Mouse (Mus musculus): Measurements from ENCODE around the gene Sync.

The Sync gene

GRCm38 (mm10) chr4:129320876-129321275 is 33.5 kb downstream of the Sync start:
- ChIA-PET POLR2A (interaction anchor here in 2 of 4 experiments (0.6 to 24.2 kb wide), 4 partner anchors 8 to 102 kb away, joined by 3 to 320 read pairs (median 4); partner anchors contain the start of gene Sync (in 1 of the 2)), CTCF (interaction anchor here in 1 of 4 experiments (0.6 kb wide), 1 partner anchor 19 kb away, joined by 3 read pairs; no protein-coding TSS in a partner anchor)

- ChIA-PET CTCF (interaction anchor here in 1 of 4 experiments (0.6 kb wide), 1 partner anchor 48 kb away, joined by 4 read pairs; no protein-coding TSS in a partner anchor), POLR2A (interaction anchor here in 1 of 4 experiments (0.6 to 1.0 kb wide), 2 partner anchors 9 to 27 kb away, joined by 3 to 8 read pairs; no protein-coding TSS in a partner anchor)
Measured at GRCm38 (mm10) chr4:129322042-129322441, 34.6 kb downstream of the Sync start.

GRCm38 (mm10) chr4:129323491-129323890 is 36.1 kb downstream of the Sync start:
- ChIA-PET CTCF (interaction anchor here in 1 of 4 experiments (0.6 kb wide), 1 partner anchor 307 kb away, joined by 3 read pairs; no protein-coding TSS in a partner anchor), POLR2A (interaction anchor here in 2 of 4 experiments (0.6 to 1.7 kb wide), 6 partner anchors 9 to 127 kb away, joined by 3 to 4 read pairs (median 3); no protein-coding TSS in a partner anchor)

DNA sequence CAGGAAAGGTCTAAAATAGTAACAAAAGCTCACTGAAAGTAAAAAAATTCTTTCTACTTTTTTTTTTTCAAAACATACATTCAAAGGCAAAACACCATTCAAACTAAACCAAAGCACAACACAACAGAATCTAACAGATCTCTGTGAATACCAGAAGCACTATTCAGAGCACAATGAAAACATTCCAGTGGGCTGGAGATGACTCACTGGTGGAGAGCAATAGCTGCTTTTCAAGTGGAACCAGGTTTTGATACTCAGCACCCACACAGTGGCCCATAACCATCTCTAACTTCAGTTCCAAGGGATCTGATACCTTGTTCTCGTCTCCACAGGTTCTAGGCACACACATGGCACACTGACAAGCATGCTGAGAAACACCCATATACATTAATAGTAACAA is 37.3 kb downstream of the Sync start:
- CTCF ChIA-PET = no interaction called here
- POLR2A ChIA-PET = interaction anchor here in 2 of 4 experiments (1.0 to 1.7 kb wide), 5 partner anchors 10 to 18 kb away, joined by 3 to 5 read pairs (median 3); partner anchors contain the start of gene Rbbp4 (in 1 of the 2)

DNA sequence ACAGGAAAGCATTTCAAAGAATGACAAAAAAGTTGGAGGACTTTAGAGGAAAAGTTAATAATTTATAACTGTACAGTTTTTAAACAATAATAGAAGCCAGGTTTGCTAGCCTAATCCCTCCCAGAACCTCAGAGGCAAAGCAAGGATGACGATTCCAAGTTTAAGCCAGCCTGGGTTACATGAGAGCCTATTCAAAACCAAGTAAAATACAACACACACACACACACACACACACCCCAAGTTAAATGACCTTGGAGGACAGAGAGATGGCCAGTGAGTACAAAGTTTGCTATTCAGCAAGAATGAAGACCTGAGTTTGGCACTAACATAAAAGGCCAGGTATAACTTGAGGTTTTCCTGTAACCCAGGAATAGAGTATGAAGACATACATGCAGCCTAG is 38.8 kb downstream of the Sync start:
- ChIA-PET POLR2A (interaction anchor here (0.6 to 1.4 kb wide), 10 partner anchors 8 to 136 kb away, joined by 3 to 6 read pairs (median 4); partner anchors contain the start of gene Rbbp4 (in 2 of the 4)), CTCF (interaction anchor here in 2 of 4 experiments (0.7 kb wide), 2 partner anchors 17 to 52 kb away, joined by 3 to 4 read pairs; no protein-coding TSS in a partner anchor)

GRCm38 (mm10) chr4:129332846-129333245 is 45.4 kb downstream of the Sync start:
- POLR2A ChIA-PET = interaction anchor here in 2 of 4 experiments (0.7 to 7.0 kb wide), 12 partner anchors 9 to 220 kb away, joined by 3 to 35 read pairs (median 7); partner anchors contain the start of gene Bsdc1 (in 2 of the 2)
- CTCF ChIA-PET = no interaction called here

DNA sequence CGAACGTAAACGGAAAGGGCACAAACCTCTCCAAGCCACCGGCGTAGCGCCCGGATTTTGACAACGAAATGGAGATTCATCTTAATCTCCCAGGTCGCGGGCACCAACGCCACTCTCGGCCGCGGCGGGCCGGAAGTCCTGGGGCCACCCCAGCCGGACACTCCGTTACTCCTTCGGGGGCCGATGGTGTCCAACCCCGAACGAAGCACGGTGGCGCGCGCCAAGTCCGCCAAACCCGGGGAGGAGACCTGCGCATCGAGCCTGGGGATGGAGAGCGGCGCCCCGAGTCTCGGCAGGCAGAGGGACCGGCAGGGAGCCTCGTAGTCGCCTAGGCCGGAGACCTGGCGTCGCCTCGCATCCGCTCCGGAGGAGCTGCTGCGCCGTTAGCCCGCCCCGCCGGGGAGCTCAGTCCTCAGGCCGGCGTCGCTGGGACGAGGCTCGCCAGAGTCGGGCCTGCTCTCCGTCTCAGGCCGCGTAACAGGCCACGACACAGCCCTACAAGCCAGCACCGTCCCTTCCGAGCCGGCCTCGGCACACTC is 47.3 kb downstream of the Sync start:
- CTCF ChIA-PET = interaction anchor here in 2 of 4 experiments (0.7 to 0.8 kb wide), 2 partner anchors 104 to 1428 kb away, joined by 3 read pairs; no protein-coding TSS in a partner anchor
- POLR2A ChIA-PET = interaction anchor here in 2 of 4 experiments (0.6 to 7.0 kb wide), 36 partner anchors 9 to 274 kb away, joined by 3 to 35 read pairs (median 4); partner anchors contain the start of genes Bsdc1 (in 2 of the 2), S100pbp (in 1 of the 2) and Yars (in 1 of the 2)

DNA sequence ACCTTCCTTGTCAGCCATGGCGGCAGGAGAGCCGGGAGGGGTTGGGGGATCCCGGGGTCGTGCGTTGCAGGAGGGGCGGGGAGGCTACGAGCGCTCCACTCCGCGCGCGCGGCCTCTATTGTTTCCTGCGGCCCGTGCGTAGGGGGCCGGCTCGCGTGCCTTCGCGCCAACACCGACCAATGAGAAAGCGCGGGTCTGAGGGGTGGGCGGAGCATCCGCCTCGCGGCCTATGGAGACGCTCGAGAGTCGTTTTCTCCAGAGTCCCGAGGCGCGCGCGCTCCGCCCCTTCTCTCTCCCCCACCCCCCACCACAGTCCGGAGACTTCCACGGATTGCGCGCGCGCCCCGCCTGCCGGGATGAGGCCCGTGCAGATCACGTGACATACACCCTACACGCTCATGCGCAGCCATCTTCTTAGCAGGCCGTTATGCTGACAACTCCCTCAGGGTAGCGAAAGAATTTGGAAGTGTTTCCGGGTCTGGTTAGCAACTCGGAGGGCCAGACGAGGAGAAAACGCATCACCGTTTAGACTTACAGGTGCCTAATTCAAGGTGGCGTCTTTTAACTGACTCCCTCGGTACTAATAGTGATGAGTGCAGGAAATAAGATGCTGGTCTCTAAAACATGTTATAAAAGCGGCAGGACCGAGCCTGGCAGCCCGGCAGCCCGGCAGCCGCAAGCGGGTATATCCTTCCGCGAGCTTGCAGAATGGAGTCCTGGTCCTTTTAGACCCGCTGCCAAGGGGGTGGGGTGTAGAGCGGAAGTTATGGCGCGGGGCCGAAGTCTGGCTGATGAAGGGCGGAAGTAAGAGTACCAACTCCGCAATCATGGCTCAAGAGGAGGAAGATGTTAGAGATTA is 48.0 kb downstream of the Sync start, which contains the start of the genes Rbbp4 and Zbtb8os:
Gene Rbbp4 (minus strand): TSS at position 155 of the 859 bp plus-strand sequence.
Gene Zbtb8os (plus strand): TSS at position 480 of the 859 bp plus-strand sequence.
- ChIA-PET CTCF (interaction anchor here in 2 of 4 experiments (0.7 to 0.8 kb wide), 2 partner anchors 105 to 1429 kb away, joined by 3 read pairs; no protein-coding TSS in a partner anchor), POLR2A (interaction anchor here in 3 of 4 experiments (0.6 to 7.0 kb wide), 33 partner anchors 8 to 273 kb away, joined by 3 to 35 read pairs (median 4); partner anchors contain the start of gene Bsdc1 (in 3 of the 3))

DNA sequence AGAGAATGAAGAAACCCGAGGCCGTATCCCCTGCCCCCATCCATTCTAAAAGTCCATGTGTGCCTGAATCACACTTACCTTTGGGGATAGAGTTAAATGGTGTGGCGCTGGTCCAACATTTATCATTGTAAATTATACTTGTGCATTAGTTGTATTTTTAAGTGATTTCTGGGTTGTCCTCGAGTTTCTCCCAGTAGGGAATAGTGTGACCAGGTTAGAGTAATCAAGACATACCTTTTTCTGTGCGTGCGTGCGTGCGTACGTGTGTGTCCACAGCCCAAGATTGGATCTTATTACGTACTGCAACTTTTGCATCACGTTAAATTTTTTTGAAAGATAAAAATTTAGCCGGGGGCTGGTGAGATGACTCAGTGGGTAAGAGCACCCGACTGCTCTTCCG is 48.9 kb downstream of the Sync start:
- ChIA-PET POLR2A (interaction anchor here (1.0 to 7.0 kb wide), 13 partner anchors 9 to 125 kb away, joined by 3 to 35 read pairs (median 4); partner anchors contain the start of gene Bsdc1 (in 1 of the 4)), CTCF (interaction anchor here in 1 of 4 experiments (0.6 kb wide), 1 partner anchor 1487 kb away, joined by 3 read pairs; no protein-coding TSS in a partner anchor)

- ChIA-PET CTCF (interaction anchor here in 3 of 4 experiments (0.6 to 0.7 kb wide), 3 partner anchors 19 to 553 kb away, joined by 3 to 4 read pairs (median 3); no protein-coding TSS in a partner anchor), POLR2A (interaction anchor here in 2 of 4 experiments (0.6 kb wide), 2 partner anchors 114 to 215 kb away, joined by 3 to 4 read pairs; no protein-coding TSS in a partner anchor)
Measured at GRCm38 (mm10) chr4:129339743-129340142, 52.3 kb downstream of the Sync start.

- CTCF ChIA-PET = interaction anchor here in 2 of 4 experiments (0.5 to 1.5 kb wide), 4 partner anchors 114 to 530 kb away, joined by 3 to 6 read pairs (median 4); partner anchors contain the start of gene Bsdc1 (in 1 of the 2)
- POLR2A ChIA-PET = interaction anchor here in 3 of 4 experiments (0.6 to 1.4 kb wide), 6 partner anchors 9 to 309 kb away, joined by 3 to 5 read pairs (median 3); no protein-coding TSS in a partner anchor
Measured at GRCm38 (mm10) chr4:129341888-129342287, 54.5 kb downstream of the Sync start.

DNA sequence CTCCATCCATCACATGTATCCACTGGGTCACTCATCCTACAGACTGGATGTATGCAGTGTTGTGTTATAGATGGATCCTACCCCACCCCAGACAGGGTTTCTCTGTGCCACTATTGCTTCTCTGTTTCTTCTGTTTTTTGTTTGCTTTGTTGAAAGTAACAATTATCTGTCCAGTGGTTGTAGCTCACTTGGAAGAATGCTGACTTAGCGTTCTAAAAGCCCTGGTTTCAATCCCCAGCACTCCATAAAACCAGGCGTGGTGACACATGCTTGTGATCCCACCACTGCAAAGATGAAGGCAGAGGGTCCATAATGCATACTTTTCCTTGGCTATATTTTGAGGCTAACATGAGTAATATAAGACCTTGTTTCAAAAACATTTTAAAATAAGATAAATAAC is 55.3 kb downstream of the Sync start:
- POLR2A ChIA-PET = interaction anchor here in 3 of 4 experiments (0.7 to 1.4 kb wide), 6 partner anchors 8 to 178 kb away, joined by 3 to 5 read pairs (median 3); no protein-coding TSS in a partner anchor
- CTCF ChIA-PET = interaction anchor here in 3 of 4 experiments (0.6 to 1.5 kb wide), 3 partner anchors 113 to 228 kb away, joined by 3 to 4 read pairs (median 3); partner anchors contain the start of gene Bsdc1 (in 1 of the 3)

DNA sequence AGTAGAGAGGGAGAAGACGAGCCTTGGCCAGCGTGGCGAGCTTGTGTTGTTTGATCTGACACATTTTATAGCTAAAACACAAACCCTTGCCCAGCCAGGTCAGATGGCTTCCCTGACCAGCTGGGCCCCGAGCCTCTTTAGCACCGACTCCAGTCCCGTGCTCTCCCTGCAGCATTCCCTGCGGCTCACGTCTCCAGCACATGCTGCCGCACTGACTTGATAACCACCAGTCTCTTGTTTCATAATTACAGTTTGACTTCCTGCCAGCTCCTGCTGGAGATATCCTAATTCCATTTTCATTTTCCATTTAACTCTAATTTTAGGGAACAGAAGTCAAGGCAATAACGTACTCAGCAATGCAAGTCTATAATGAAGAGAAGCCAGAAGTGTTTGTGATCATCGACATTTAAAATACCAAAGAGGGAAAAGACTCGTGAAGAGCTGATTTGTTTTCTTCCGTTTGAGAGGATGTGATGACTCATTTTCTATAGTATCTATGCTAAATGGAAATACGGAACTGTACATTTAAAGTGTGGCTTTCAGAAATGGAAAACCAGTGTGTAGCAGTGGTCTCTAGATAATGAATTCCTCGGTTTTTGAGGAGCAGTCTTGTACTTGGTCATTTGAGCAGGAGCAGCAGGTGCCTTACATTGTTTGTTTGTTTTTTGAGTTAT is 59.2 kb downstream of the Sync start:
- ChIA-PET CTCF (interaction anchor here in 3 of 4 experiments (0.5 to 3.0 kb wide), 6 partner anchors 15 to 115 kb away, joined by 4 to 18 read pairs (median 8); partner anchors contain the start of gene Bsdc1 (in 1 of the 3)), POLR2A (interaction anchor here in 3 of 4 experiments (0.9 to 2.3 kb wide), 10 partner anchors 9 to 163 kb away, joined by 3 to 11 read pairs (median 3); partner anchors contain the start of genes Bsdc1 (in 2 of the 3), Rbbp4 (in 1 of the 3) and Zbtb8os (in 1 of the 3))

- CTCF ChIA-PET = interaction anchor here (0.5 to 2.2 kb wide), 19 partner anchors 9 to 769 kb away, joined by 3 to 23 read pairs (median 4); partner anchors contain the start of gene Zbtb8b (in 1 of the 4)
Measured at GRCm38 (mm10) chr4:129350644-129351043, 63.2 kb downstream of the Sync start.

DNA sequence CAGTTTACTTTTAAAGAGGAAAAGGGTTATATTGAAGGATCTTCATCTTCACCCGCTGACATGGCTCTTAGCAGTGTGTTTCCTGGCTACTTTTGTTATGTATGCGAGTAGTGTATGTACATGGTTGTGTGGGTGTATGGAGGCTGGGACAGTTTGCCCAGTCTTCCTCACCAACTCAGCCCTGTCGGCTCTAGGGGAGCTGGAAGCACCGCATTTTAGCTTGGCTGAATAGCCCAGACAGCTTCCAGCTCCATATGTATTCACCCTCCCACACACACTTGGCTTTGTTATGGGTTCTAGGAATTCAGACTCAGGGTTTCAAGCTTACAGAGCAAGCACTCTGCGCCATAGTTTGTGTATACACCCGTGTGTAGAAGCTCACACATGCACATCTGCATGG is 63.7 kb downstream of the Sync start:
- POLR2A ChIA-PET = interaction anchor here in 3 of 4 experiments (0.6 to 2.7 kb wide), 41 partner anchors 9 to 290 kb away, joined by 3 to 18 read pairs (median 4); partner anchors contain the start of genes Rbbp4 (in 2 of the 3), Bsdc1 (in 1 of the 3), Txlna (in 1 of the 3) and Zbtb8os (in 1 of the 3)
- CTCF ChIA-PET = interaction anchor here (0.5 to 2.2 kb wide), 19 partner anchors 9 to 1405 kb away, joined by 3 to 23 read pairs (median 4); partner anchors contain the start of gene Zbtb8b (in 1 of the 4)

More at GRCm38 (mm10) chr4:129350644-129351043, 63.2 kb downstream of the Sync start:
- POLR2A ChIA-PET = interaction anchor here in 3 of 4 experiments (0.6 to 2.7 kb wide), 38 partner anchors 8 to 290 kb away, joined by 3 to 18 read pairs (median 4); partner anchors contain the start of genes Bsdc1 (in 1 of the 3), Rbbp4 (in 1 of the 3), Txlna (in 1 of the 3) and Zbtb8os (in 1 of the 3)

DNA sequence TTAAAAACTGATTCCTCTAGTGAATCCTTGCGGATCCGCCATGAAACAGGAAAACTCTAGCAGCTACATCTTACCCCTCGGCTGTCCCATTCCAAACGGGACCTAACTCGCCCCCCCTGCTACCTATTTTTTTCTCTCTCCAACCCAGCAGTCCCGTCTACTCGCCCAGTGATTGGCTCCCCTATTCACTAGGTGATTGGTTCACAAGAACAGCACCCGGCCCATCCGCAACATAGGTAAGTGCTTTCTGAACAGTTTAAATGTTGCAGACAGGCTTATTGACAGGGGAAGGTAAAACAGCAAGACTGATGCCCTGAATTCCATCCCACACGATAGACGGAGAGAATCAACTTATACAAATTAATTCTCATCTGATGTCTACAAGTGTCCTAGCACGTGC is 65.8 kb downstream of the Sync start:
- CTCF ChIA-PET = no interaction called here

More for the DNA sequence above, 65.8 kb downstream of the Sync start:
- POLR2A ChIA-PET = interaction anchor here in 2 of 4 experiments (0.6 to 2.2 kb wide), 11 partner anchors 10 to 288 kb away, joined by 3 to 8 read pairs (median 3); partner anchors contain the start of genes Bsdc1 (in 2 of the 2), Txlna (in 1 of the 2) and Zbtb8a (in 1 of the 2)

All from embryonic stem cell, embryonic (primary cell).